Mouse (Mus musculus) G1E (cell line): ENCODE data around the gene Smox.

Experiments used
- CTCF ChIP-seq: IDR thresholded peaks from 2 replicates; pipeline ENCODE4 v1.5.1; 2012; ENCODE audit warnings: low read depth, low read length, inconsistent platforms, mixed read lengths
- POLR2AphosphoS5 ChIP-seq: IDR thresholded peaks from 2 replicates; pipeline ENCODE4 v1.6.1; 2012; ENCODE audit warnings: low read depth, low read length, inconsistent platforms; ENCODE audit not compliant: insufficient replicate concordance
- TAL1 ChIP-seq: conservative IDR thresholded peaks from 2 replicates; pipeline ENCODE4 v1.6.1; 2012; ENCODE audit warnings: low read depth, low read length, inconsistent platforms, mixed read lengths

GRCm38 (mm10) chr2:131545386-131546307 lies 54.4 kb downstream of the Smox start:
- TF ChIP-seq CTCF: no peak
- no peak for TF ChIP-seq POLR2AphosphoS5
- no peak for TF ChIP-seq TAL1
